Mouse (Mus musculus): Measurements from ENCODE around the gene Plekhj1. TPM values are rescaled to one million over a fixed set of nuclear protein-coding genes. Genes with fewer than 3 reads are reported as not detected.
"Not testable (repeated sequence)": the region's sequence is repeated elsewhere in the genome, so short reads cannot be mapped to it uniquely, and the experiment has no call there.

The Plekhj1 gene
- total RNA-seq, 2 experiments from 2014 or later: 43.9 to 78.7 TPM

DNA sequence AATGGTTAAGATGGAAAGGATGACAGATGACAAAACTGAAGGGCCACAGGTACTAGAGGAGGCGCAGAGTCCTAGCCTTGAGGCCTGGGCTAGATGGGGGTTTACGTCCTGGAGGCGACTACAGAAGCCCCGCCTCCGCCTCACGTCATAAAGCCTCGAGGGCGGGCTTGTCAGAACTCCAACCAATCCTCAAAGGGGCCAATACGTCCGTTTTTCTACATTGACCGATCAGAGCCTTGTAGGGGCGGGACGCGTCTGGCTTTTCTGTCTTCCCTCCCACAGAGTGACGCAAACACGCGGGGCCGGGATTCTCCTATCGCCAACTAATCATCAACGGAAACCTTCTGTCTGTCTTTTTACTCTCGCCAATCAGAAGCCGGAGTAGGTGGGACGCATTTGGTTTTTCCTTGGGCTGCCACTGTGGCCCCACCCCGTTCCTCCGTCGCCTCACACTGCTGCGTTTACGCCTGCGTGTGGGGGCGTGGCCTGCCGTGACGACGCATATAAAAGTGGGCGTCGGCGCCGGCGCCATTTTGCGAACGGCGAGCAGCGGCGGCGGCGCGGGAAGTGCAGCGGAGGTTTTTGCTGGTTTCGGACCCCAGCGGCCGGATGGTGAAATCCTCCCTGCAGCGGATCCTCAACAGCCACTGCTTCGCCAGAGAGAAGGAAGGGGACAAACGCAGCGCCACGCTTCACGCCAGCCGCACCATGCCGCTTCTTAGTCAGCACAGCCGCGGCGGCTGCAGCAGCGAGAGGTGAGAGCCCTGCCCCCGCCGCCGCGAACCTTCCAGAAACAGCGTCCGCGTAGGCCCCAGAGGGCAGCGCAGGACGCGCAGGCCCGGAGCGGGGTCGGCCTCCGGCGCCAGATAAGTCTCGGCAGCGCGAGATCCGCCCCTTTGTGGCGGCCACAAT is 28.0 kb upstream of the Plekhj1 start, which contains the start of gene Oaz1:
Gene Oaz1, plus strand, starts transcription at position 506 of the 912 bp plus-strand sequence.
- peak; percentile 81 for ATAC-seq (replicated peaks; ENCODE audit: poor library complexity)

DNA sequence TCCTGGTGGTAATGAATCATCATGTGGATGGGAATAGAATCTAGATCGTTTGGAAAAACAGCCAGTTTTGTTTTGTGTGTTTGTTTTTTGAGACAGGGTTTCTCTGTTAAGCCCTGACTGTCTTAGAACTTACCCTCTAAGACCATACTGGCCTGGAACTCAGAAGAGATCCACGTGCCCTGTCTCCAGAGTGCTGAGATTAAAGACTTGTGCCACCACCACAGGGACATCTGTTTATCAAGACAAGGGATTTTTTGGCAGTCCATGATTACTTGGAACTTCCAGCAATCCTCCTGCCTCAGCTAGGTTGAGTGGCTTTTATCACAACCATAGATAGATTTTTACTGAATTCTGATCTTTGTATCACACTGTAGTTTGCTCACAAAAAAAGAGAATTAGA is 26.4 kb upstream of the Plekhj1 start:
- ATAC-seq (replicated peaks; ENCODE audit: poor library complexity): no peak

DNA sequence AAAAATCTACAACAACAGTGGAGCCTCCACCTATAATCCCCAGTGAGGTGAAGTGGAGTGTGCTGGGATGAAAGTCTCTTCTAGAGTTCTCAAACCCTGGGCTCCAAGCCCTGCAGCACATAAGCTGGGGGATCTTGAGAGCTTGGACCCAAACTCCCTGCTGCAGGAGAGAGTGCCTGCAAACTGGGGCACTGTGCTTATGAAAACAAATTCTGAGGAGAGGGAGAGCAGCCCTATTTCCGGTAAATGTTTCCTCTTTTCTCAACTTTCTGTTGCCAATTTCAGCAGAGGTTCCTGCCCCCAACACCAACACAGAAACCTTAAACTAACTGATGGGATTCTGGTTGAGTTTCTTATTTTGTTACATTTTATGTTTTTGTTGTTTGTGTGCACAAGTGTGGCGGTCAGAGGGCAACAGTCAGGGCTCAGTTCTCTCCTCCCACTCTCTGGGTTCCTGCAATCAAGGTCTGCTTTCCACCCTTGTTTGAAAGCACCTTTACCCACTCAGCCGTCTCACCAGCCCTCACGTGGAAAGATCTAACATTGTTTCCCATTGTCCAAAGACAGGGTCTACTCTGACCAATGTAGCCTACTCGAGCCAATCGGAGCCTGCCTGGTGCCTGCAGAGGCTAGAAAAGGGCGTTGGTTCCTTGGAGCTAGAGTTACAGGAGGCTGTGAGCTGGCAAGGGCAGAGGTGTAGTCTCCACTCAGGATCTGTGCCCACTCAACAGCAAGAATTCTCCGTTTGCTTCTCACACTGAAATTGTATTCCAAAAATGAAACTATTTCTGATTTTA is 25.6 kb upstream of the Plekhj1 start:
- no peak for ATAC-seq (replicated peaks; ENCODE audit: poor library complexity)

GRCm38 (mm10) chr10:80823316-80823715 is 24.9 kb upstream of the Plekhj1 start:
- no peak for ATAC-seq (replicated peaks; ENCODE audit: poor library complexity)

DNA sequence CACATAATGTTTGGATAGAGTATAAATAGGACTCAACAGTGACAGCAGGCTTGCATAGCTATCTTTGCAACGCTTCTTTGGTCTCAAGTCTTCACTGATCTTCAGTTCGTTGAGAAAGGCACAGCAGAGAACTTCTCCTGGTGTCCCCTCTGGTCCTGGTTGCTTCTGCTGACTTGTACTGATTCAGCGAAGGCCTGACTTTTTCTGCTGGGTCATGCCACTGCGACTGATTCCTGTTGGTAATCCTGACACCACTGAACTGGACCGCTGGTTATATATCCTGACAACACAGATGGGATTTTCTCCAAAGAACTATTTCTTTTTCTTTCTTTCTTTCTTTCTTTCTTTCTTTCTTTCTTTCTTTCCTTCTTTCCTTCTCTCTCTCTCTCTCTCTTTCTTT is 24.1 kb upstream of the Plekhj1 start:
- no peak for ATAC-seq (replicated peaks; ENCODE audit: poor library complexity)

DNA sequence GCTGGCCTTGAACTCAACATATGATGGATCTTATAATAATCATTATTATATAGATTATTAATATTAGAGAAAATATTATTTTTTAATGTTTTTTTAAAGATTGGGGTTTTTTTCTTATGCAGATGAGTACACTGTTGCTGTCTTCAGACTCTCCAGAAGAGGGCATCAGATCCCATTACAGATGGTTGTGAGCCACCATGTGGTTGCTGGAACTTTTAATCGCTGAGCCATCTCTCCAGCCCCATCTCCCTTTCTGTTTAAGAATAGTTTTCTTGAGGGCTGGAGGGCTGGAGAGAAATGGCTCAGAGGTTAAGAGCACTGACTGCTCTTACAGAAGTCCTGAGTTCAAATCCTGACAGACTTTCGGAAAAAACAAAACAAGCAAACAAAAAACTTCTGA is 23.6 kb upstream of the Plekhj1 start:
- ATAC-seq (replicated peaks; ENCODE audit: poor library complexity): no peak

- ATAC-seq (replicated peaks; ENCODE audit: poor library complexity): no peak
These were observed 21.0 kb upstream of the Plekhj1 start for GRCm38 (mm10) chr10:80819406-80819805.

GRCm38 (mm10) chr10:80818599-80819281 is 20.3 kb upstream of the Plekhj1 start:
- peak; percentile 96 for ATAC-seq (replicated peaks; ENCODE audit: poor library complexity)

DNA sequence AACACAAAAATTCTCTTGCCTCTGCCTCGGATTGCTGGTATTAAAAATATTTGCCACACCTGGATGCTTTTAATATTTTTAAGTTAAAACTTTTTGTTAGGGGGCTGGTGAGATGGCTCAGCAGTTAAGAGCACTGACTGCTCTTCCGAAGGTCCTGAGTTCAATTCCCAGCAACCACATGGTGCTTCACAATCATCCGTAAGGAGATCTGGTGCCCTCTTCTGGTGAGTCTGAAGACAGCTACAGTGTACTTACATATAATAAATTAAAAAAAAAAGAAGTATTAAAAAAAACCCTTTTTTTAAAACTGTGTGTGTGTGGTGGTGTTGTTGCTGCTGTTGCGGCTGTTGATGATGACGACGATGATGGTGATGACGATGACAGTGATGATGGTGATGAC is 19.5 kb upstream of the Plekhj1 start:
- not testable (repeated sequence) for ATAC-seq (replicated peaks; ENCODE audit: poor library complexity)

GRCm38 (mm10) chr10:80817164-80817563 is 18.7 kb upstream of the Plekhj1 start:
- no peak for ATAC-seq (replicated peaks; ENCODE audit: poor library complexity)

DNA sequence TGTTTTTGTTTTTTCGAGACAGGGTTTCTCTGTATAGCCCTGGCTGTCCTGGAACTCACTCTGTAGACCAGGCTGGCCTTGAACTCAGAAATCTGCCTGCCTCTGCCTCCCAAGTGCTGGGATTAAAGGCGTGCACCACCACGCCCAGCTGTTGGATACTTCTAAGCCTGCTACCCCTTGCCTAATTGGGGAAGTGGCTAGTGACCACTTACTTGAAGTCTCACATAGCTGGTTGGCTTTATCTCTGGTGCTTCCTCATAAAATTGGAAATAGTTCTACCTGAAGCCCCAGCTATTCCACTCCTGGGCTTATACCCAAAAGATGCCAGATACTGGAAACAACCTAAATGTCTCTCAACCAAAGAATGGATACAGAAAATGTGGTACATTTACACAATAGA is 17.9 kb upstream of the Plekhj1 start:
- not testable (repeated sequence) for ATAC-seq (replicated peaks; ENCODE audit: poor library complexity)

DNA sequence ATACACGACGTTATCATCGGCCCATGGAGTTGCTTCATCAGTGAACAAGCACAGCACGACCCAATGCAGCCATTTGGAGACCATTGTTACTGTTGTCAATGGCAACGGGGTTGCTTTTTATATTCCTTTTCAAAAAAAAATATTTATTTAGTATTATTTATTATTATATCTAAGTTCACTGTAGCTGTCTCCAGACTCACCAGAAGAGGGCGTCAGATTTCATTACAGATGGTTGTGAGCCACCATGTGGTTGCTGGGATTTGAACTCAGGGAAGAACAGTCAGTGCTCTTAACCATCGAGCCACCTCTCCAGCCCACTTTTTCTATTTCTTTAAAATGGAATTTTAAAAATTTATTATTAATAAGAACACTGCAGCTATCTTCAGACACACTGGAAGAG is 16.4 kb upstream of the Plekhj1 start:
- ATAC-seq (replicated peaks; ENCODE audit: poor library complexity): no peak

GRCm38 (mm10) chr10:80813366-80813765 is 14.9 kb upstream of the Plekhj1 start, which contains the start of gene Jsrp1:
Gene Jsrp1 (minus strand): TSS chr10:80813498.
- no peak for ATAC-seq (replicated peaks; ENCODE audit: poor library complexity)

- ATAC-seq (replicated peaks; ENCODE audit: poor library complexity): no peak
These were observed 14.1 kb upstream of the Plekhj1 start for GRCm38 (mm10) chr10:80812391-80813041.

GRCm38 (mm10) chr10:80810084-80810483 is 11.7 kb upstream of the Plekhj1 start:
- ATAC-seq (replicated peaks; ENCODE audit: poor library complexity): no peak

- no peak for ATAC-seq (replicated peaks; ENCODE audit: poor library complexity)
These were observed 10.7 kb upstream of the Plekhj1 start for GRCm38 (mm10) chr10:80808985-80809632.

DNA sequence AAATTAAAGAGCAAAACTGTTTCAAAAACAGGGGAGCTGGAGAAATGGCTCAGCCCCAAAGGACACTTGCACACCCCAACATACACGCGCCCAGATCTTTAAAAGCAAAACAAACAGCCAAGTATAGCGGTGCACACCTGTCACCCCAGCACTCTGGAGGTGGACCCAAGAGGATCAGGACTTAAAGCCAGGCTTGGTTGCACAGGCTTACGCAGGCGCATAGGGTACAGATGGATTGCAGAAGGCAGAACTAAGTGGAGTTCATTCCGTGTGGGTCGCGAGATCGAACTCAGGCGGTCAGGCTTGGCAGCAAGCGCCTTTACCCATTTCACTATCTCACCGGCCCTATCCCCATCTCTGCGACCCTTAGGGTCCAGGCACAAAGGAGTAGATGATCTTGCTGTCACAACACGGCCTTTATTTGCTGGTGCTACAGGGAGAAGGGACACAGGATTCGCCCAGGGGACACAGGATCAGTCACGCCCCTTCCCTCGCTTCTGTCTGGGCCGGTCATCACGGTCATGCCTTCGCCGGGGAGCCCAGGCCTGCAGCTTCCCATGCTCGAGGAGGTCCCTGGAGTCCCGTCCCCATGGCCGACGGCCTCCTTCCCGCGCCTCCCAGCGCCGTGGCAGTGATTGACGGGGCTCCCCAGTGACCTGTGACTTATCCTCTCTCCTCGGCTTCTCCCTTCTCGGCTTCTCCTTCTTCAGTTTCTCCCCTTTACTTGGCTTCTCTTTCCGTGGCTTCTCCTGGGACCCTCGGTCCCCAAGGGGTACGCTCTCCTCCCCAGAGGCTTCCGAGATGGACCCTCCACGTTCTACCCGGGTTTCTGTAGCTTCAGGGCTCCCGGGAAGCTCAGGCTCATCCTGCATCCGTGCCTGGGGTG is 9.9 kb upstream of the Plekhj1 start:
- ATAC-seq (replicated peaks; ENCODE audit: poor library complexity): no peak

- peak; percentile 48 for ATAC-seq (replicated peaks; ENCODE audit: poor library complexity)
These were observed 8.7 kb upstream of the Plekhj1 start for GRCm38 (mm10) chr10:80807057-80807627.
